9 mouse cellular contexts compared by ENCODE assay signal in genomic region chr8:94330733-94331132, GRCm38 (mm10). TPM values are rescaled to one million over a fixed set of nuclear protein-coding genes. Genes with fewer than 3 reads are reported as not detected.
A peak's percentile ranks its signal among the peaks of the same experiment; 100 is the strongest.
DNase-seq lines count a peak whose midpoint lies in the region; ATAC-seq and TF ChIP-seq lines count a peak whose summit lies in the region.
"Had no signal": no experiment of that assay in that cellular context is flagged by ENCODE, and none has a peak within 500 bp of the region (broad histone marks: within the 10 kb centered on the region; RNA-seq: fewer than 3 reads in every experiment).

No protein-coding gene starts in this region.

- H3K4me2 ChIP-seq in kidney, embryonic 14.5 days (replicated peaks; ENCODE audit: low read depth, low read length) = no peak overlapping the region
- H3K4me2 ChIP-seq in liver, postnatal 0 days (ENCODE audit: low read depth, low read length) = no peak overlapping the region
- H3K4me2 ChIP-seq in neural tube, embryonic 14.5 days (ENCODE audit: low read depth, low read length) = no peak overlapping the region

- H3K27me3 ChIP-seq in kidney, embryonic 14.5 days (ENCODE audit: control insufficient read depth, insufficient read depth, low read length) = no peaks in the 10 kb centered on the region
- H3K27me3 ChIP-seq in liver, postnatal 0 days (ENCODE audit: insufficient read depth, low read length) = no peaks in the 10 kb centered on the region
- no peaks in the 10 kb centered on the region for H3K27me3 ChIP-seq in neural tube, embryonic 14.5 days (ENCODE audit: control insufficient read depth, insufficient read depth, low read length)

- no peak for TF ChIP-seq POLR2A in embryonic fibroblast, embryonic 13.5 days (IDR thresholded peaks at IDR 0.05; ENCODE audit: low read depth, low read length)

- H3K4me1 ChIP-seq in kidney, embryonic 14.5 days (ENCODE audit: control insufficient read depth, insufficient read depth, low read length) = no peaks in the 10 kb centered on the region
- H3K4me1 ChIP-seq in embryonic fibroblast, embryonic 13.5 days (ENCODE audit: control insufficient read depth, insufficient read depth, low read length) = no peaks in the 10 kb centered on the region; the same call in 1 of the 2 replicates
- no peaks in the 10 kb centered on the region for H3K4me1 ChIP-seq in liver, postnatal 0 days (ENCODE audit: insufficient read depth)
- H3K4me1 ChIP-seq in neural tube, embryonic 14.5 days (ENCODE audit: control insufficient read depth, insufficient read depth, low read length) = no peaks in the 10 kb centered on the region

- peak; percentile 49; the same call in 1 of the 2 replicates for TF ChIP-seq CTCF in embryonic fibroblast, embryonic 13.5 days (IDR thresholded peaks at IDR 0.05; ENCODE audit: borderline replicate concordance, insufficient read depth, low read length)
- TF ChIP-seq CTCF in liver, postnatal 0 days (IDR thresholded peaks at IDR 0.05; ENCODE audit: low read depth) = peak; percentile 96

- no peak overlapping the region for H3K4me3 ChIP-seq in kidney, embryonic 14.5 days (ENCODE audit: low read length)
- H3K4me3 ChIP-seq in embryonic fibroblast, embryonic 13.5 days (ENCODE audit: insufficient read depth, low read length) = no peak overlapping the region
- H3K4me3 ChIP-seq in liver, postnatal 0 days (ENCODE audit: low read depth, low read length) = no peak overlapping the region
- no peak overlapping the region for H3K4me3 ChIP-seq in neural tube, embryonic 14.5 days (ENCODE audit: low read depth, low read length)

- no peaks in the 10 kb centered on the region for H3K36me3 ChIP-seq in kidney, embryonic 14.5 days (ENCODE audit: control insufficient read depth, insufficient read depth, low read length)
- no peaks in the 10 kb centered on the region for H3K36me3 ChIP-seq in liver, postnatal 0 days (replicated peaks; ENCODE audit: insufficient read depth, low read length)
- no peaks in the 10 kb centered on the region for H3K36me3 ChIP-seq in neural tube, embryonic 14.5 days (ENCODE audit: control insufficient read depth, insufficient read depth, low read length)

- H3K27ac ChIP-seq in kidney, embryonic 14.5 days (ENCODE audit: low read depth, low read length) = no peak overlapping the region
- no peak overlapping the region for H3K27ac ChIP-seq in embryonic fibroblast, embryonic 13.5 days (ENCODE audit: insufficient read depth, low read length)
- no peak overlapping the region for H3K27ac ChIP-seq in liver, postnatal 0 days (ENCODE audit: low read depth)
- H3K27ac ChIP-seq in neural tube, embryonic 14.5 days (ENCODE audit: low read depth, low read length) = no peak overlapping the region
- H3K27ac ChIP-seq: macrophage had no signal

- 32% methylated on average over 4 of the region's 4 CpGs for WGBS in kidney, embryonic 14.5 days
- WGBS in liver, postnatal 0 days (ENCODE audit: insufficient replicate concordance) = 27% methylated on average over 4 of the region's 4 CpGs
- 36% methylated on average over 4 of the region's 4 CpGs for WGBS in neural tube, embryonic 14.5 days

- no peak overlapping the region for H3K9ac ChIP-seq in kidney, embryonic 14.5 days (ENCODE audit: low read depth, low read length)
- H3K9ac ChIP-seq in liver, postnatal 0 days (replicated peaks) = no peak overlapping the region
- H3K9ac ChIP-seq in neural tube, embryonic 14.5 days (replicated peaks; ENCODE audit: low read depth, low read length) = no peak overlapping the region

- ATAC-seq in kidney, embryonic 14.5 days (ENCODE audit: low FRiP score, low TSS enrichment) = peak; percentile 68
- ATAC-seq in liver, postnatal 0 days = peak; percentile 41; the same call in 1 of the 2 replicates
- ATAC-seq in neural tube, embryonic 14.5 days (ENCODE audit: low read depth) = peak; percentile 67; the same call in 1 of the 2 replicates

- H3K9me3 ChIP-seq in kidney, embryonic 14.5 days (ENCODE audit: control insufficient read depth, low read length) = no peaks in the 10 kb centered on the region
- H3K9me3 ChIP-seq in liver, postnatal 0 days (ENCODE audit: low read length) = no peaks in the 10 kb centered on the region
- H3K9me3 ChIP-seq in neural tube, embryonic 14.5 days (ENCODE audit: control insufficient read depth, low read length) = no peaks in the 10 kb centered on the region

- TF ChIP-seq EP300 in liver, postnatal 0 days (IDR thresholded peaks at IDR 0.05; ENCODE audit: low read depth) = no peak

- DNase-seq in kidney, adult 8-10 months = no peak
- DNase-seq in adipocyte (ENCODE audit: low spot score) = peak; percentile 81
- DNase-seq in induced T-regulatory cell, adult 2 months (ENCODE audit: low read depth) = peak; percentile 91
- DNase-seq in liver, postnatal 0 days = peak; percentile 77
- DNase-seq in ovary, postnatal 36 days (ENCODE audit: low spot score) = no peak

RNA-seq across cellular contexts. Expression of gene Slc12a3, which starts 1.7 kb away (rescaled TPM):
- polyA plus RNA-seq in kidney, embryonic 14.5 days (2014; fragmentation: Nextera tagmentation; extraction: Ambion mirVana) = 0.39 and 0.51 TPM in 2 replicates
- 0.13 TPM in 1 of 2 replicates, not detected in the other for polyA plus RNA-seq in embryonic fibroblast, embryonic 13.5 days (2011; ENCODE audit: insufficient read length, low read depth, missing spikeins)
- 0.99 and 1.4 TPM in 2 replicates for polyA plus RNA-seq in liver, postnatal 0 days (2015; fragmentation: Nextera tagmentation; extraction: Ambion mirVana)
- polyA plus RNA-seq in neural tube, embryonic 14.5 days (2014; fragmentation: Nextera tagmentation; extraction: Ambion mirVana) = 0.08 TPM in 1 of 2 replicates, not detected in the other
- polyA plus RNA-seq: macrophage had no signal

RNA-seq across cellular contexts. Expression of gene Herpud1, which starts 55.5 kb away (rescaled TPM):
- polyA plus RNA-seq in kidney, embryonic 14.5 days (2014; fragmentation: Nextera tagmentation; extraction: Ambion mirVana) = 53.7 and 61.2 TPM in 2 replicates
- 93.3 and 103 TPM in 2 replicates for polyA plus RNA-seq in embryonic fibroblast, embryonic 13.5 days (2011; ENCODE audit: insufficient read length, low read depth, missing spikeins)
- 250 and 269 TPM in 2 replicates for polyA plus RNA-seq in liver, postnatal 0 days (2015; fragmentation: Nextera tagmentation; extraction: Ambion mirVana)
- polyA plus RNA-seq in neural tube, embryonic 14.5 days (2014; fragmentation: Nextera tagmentation; extraction: Ambion mirVana) = 69.0 and 71.8 TPM in 2 replicates

Comparison
In these comparisons a context has a peak if more than half of its experiments do, and no peak if none do; other contexts are left out.
1. DNase-seq: peak in adipocyte (single experiment), induced T-regulatory cell, adult 2 months (single experiment) and liver, postnatal 0 days (single experiment); none in kidney, adult 8-10 months (0 of 2) and ovary, postnatal 36 days (single experiment).
2. Peak in every context shown above with its lines, with median percentiles within 50 percentile points of each other: ATAC-seq.